Mouse (Mus musculus) adrenal gland, adult 18-20 months (tissue): ENCODE measurements at regions not wholly inside any gene's neighbourhood (a gene's known extent, or its start where the extent isn't known, plus 50 kb on each side); places are given as distances from the start of the nearest gene placed in this dataset.

Experiments
- DNase-seq, 2 experiments: peaks; one replicate each; pipeline ENCODE4 v3.0.0; 2021 to 2022; ENCODE audit warnings: low spot score in 2 of 2

DNA sequence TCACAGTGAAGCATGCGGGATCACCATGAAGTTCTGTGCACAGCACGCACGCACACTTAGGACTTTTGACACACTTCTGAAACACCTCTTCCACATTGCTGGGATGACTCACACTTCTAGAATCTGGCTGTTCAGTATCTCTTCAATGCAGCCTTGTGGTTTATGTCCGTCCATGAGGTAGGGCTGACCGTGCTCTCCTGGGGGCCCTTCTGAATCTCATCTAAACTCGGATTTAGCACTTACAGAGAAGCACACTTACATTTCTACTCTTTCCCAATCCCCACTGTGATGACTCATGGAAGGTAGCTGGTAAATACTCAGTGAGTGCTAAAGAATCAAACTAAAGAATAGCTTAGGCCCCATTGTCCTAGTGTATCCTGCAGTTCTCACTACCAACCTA is 142.2 kb upstream of the Rbms1 start:
- DNase-seq = no peak

GRCm38 (mm10) chr2:61100854-61101253 is 137.9 kb upstream of the Rbms1 start:
- DNase-seq = no peak

DNA sequence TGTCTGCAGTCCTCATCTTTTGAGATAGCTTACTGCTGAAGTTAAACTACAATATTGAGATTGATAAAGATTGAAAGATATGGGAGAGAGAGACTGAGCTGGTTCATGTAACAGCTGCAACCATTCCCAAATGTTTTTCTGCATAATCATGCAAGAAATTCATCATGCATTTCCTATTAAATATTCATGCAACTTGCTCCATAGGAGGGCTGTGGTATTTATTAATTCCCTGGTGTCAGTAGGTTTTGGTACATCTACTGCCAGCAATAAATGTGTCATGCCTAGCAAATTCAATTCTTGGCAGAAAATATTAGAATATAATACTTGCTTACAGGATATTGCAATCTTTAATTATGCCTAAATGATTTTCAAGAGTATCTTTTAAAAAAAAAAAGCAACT is 125.5 kb upstream of the Rbms1 start:
- no peak for DNase-seq

DNA sequence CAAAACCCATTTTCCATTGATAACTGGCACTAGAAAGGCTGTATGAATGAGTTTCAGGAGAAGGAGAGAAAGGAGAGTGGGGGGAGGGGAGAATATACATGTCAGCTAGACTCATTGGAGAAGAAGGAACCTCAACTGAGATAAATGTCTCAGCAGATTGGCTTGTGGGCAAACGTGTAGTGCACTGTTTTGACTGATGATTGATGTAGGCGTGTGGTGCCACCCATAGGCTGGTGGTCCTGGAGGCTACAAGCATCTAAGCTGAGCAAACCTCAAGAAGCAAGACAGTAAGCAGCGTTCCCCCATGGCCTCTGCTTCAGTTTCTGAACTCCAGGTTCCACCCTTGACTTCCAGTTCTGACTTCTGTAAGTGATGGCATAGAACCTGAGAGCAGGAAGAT is 121.8 kb upstream of the Rbms1 start:
- no peak for DNase-seq

GRCm38 (mm10) chr2:61083100-61083499 is 120.1 kb upstream of the Rbms1 start:
- DNase-seq = no peak

GRCm38 (mm10) chr2:61082640-61083039 is 119.6 kb upstream of the Rbms1 start:
- no peak for DNase-seq

DNA sequence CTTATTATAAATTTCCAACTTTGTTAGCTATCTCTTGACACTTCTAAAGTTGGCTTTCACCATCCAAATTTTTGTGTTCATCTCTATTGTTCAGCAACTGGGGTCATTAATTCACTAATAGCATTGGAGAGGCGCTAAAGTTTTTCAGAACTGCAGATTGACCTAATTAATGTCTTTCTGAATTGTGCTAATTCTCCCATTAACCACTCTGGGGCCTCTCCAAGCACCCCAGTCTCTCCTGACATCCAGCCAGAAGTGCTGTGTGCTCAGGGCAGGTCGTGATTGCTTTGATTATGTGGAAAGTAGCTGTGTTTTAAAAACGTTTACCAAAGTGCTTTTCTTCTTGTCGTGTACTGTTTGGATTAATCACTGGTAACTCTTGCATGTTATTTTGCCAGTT is 117.0 kb upstream of the Rbms1 start:
- no peak for DNase-seq

DNA sequence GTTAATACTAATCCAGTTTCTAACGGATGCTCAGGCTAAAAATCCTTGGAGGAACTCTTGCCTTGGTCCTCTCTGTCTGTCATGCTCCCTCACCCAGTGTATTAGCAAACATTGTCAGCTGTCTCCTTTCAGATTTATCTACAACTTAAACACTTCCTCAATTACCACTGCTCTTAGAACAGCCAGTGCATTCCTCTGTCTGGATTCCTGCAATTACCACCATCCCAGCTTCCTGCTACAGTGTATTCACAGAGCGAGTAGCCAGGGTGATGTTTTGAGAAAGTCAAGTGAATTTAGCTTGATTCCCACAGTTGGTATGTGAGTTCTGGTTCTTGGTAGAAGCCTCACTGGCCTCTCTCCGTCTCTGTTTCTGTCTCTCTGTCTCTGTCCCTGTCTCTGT is 108.0 kb upstream of the Rbms1 start:
- DNase-seq = no peak

GRCm38 (mm10) chr2:61067877-61068276 is 104.9 kb upstream of the Rbms1 start:
- DNase-seq = no peak

GRCm38 (mm10) chr2:61062125-61062524 is 99.1 kb upstream of the Rbms1 start:
- peak in 1 of 2 experiments; percentile 6 for DNase-seq

DNA sequence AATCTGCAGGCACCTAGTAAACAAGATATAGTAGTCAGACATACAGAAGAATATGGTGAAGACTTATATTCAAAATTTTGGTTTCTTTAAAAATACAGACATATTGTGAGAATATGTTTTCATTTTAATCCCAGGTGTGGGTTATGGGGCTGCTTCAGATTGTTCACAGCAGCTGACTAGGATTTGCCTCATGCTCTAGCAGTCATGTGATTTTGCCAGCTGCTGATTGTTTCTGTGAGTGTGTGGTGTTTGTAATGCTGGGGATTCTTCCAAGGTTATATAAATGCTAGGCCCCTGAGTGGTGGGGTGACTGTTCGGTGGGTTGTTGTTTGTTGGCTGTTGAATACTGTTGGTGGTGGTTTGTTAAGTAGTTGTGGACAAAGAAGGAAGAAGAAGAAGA is 97.9 kb upstream of the Rbms1 start:
- DNase-seq = no peak

GRCm38 (mm10) chr2:61058545-61059235 is 95.7 kb upstream of the Rbms1 start:
- no peak for DNase-seq

- DNase-seq = no peak
Observed at GRCm38 (mm10) chr2:61052296-61052695, 89.3 kb upstream of the Rbms1 start.

DNA sequence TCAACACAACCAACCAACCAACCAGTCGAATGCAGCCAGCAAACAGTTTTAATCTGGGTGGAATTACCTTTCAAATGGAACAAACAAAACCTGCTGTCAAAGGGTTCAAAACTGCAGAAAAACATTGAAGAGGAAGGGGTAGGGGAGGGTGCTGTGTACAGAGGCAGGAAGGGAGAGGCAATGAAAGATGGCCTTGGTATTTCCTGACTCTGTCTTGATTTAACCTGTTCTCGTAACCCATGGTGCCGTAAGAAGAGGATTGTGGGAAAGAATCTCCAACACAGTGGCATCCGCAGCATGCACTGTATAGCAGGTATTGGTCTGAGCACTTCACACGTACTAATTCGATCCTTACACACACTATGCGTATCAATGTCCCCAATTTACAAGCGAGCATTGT is 88.8 kb upstream of the Rbms1 start:
- DNase-seq = no peak

DNA sequence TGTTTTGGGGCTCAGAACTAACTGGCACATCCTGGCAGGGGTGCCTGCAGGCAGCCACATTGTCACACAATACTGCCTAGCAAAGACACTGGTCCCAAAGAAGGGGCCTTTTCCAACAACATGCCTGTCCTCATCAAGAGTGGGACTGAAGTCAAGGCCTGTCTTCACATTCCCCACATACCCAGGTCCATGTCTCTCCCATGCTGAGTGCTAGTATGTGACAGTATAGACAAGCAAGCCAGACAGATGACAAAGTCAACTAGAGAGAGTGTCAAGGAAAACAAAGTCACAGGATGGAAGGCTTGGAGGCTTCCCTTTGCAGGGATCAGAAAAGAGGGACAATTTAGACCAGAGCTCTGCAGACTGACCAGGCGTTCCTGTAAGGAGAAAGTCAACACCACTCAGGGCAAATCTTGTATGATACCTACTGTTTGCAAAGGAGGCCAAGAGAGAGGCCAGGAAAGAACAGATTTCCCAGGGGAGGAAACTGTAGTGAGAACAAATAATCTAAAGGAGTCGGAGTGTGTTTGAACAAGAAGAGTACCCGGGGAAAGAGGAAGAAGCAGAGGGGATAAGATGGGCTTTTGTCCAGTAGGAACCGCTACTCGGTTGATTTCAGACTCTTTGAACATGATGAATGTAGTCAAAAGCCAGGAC is 83.2 kb upstream of the Rbms1 start:
- DNase-seq = no peak

GRCm38 (mm10) chr2:61045467-61045866 is 82.5 kb upstream of the Rbms1 start:
- no peak for DNase-seq

DNA sequence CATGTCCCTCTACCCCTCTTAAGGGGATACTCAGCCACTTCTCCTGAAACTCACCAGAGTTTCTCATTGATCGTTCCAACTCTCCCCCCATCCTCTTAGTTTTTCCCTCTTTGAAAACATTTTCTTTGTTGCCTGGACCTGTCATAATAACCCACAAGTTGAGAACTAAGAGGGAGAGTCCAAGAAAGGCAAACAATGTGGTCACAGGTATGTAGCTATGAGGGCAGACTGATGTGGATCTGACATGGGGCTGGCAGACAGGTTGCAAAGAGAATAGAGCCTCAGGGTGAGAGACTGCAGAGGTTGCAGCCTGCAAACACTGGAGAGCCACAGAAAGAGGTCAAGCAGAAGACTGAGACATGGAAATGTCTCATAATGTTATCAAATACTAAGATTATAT is 69.9 kb upstream of the Rbms1 start:
- no peak for DNase-seq

DNA sequence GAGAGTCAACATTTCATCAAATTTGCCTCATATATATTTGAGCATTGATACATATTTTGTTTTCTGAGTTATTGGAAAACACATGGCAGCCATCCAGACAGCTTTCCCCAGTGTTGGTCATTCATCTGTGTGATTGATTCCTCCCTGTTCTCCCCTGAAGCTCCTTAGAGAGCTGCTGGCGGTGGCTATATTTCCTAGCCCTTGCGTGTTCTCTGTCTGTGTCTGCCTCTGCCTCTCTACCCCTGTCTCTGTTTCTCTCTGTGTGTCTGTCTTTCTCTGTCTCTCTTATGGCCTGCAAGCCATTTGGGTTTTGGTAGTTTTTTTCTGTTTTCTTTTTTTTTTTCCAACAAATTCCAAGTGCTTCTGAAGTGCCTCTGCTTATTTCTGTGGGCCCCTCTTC is 66.7 kb upstream of the Rbms1 start:
- DNase-seq = no peak

DNA sequence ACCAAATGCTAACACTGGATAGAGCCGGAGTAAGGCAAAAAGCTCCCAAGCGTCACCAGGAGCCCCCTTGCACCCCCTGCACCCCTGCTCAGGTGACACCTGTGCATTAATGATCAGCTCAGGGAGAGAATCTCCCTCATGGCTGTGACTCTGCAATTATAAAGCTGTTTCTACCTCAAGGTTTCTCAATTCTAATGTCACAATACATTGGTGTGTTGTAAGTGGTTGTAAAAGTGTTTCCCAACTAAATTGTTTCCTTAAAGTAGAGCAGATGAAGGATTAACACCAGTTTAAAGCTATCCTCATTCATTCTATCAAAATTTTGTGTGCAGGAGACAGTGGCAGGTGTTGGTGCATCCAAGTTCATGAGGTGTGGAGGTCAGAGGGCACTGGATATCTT is 65.6 kb upstream of the Rbms1 start:
- no peak for DNase-seq

GRCm38 (mm10) chr2:61027686-61028085 is 64.7 kb upstream of the Rbms1 start:
- no peak for DNase-seq

GRCm38 (mm10) chr2:61022411-61022810 is 59.4 kb upstream of the Rbms1 start:
- DNase-seq = no peak

GRCm38 (mm10) chr2:61020791-61021190 is 57.8 kb upstream of the Rbms1 start:
- no peak for DNase-seq

DNA sequence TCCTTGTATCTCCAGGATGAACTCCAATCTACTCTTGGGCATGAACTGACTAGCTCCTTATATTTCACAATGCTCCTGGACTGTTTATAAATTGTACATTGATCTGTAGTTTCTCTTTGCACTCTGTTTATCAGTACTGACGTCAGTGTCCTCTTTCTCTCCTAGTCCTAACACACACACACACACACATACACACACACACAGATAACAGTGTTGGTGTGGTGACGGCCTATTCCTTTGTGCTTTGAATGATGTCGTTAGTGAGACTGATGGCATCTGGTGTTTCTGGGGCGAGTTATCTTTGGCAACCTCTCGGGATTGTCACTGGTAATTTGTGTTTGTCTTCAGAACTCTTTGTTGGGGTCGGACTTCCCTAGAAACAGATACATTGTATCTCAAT is 50.0 kb upstream of the Rbms1 start:
- no peak for DNase-seq
